Mouse (Mus musculus): ENCODE results near the gene Tktl1.

DNA sequence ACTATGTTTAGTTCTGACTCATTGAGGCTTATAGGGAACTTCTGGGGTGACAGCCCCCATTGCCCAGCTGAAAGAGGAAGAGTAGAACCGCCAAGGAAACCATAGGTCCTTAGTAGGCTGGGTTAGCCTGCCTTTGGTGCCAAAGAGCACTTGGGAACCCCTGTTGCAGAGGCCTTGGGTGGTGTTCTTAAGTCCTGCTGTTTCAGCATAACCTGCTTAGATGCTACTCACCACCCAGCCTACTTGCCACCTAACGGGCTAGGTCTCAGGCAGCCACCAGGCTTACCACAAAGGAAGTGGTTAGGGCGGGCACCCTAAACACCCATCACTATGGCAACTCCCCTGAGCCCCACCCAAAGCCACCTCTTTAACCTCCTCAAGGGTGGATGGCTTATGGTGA lies 66.7 kb downstream of the Tktl1 start:
- TF ChIP-seq CTCF (IDR thresholded peaks at IDR 0.05; ENCODE audit: low read depth) (peak; percentile 16; the same call in 1 of the 2 replicates), EP300 (IDR thresholded peaks at IDR 0.05; ENCODE audit: low read depth) (no peak)
